Mouse (Mus musculus) lung, postnatal 0 days (tissue): Measurements from ENCODE around the gene Gzmk.

Experiments used
- CTCF ChIP-seq: IDR thresholded peaks from 2 replicates; pipeline ENCODE4 v1.5.1; 2016; ENCODE audit warnings: antibody characterized with exemption, mild to moderate bottlenecking
- EP300 ChIP-seq: IDR thresholded peaks from 2 replicates; pipeline ENCODE4 v1.6.1; 2016; ENCODE audit warnings: antibody characterized with exemption, mild to moderate bottlenecking, control low read depth

GRCm38 (mm10) chr13:113224105-113224504, 1.6 kb downstream of the Gzmk start:
- TF ChIP-seq CTCF (no peak), EP300 (no peak)
